Mouse (Mus musculus) spleen, adult 2 months (tissue): Measurements from ENCODE around the gene Dnase1.

Experiments used
- CTCF ChIP-seq: fragments of 200-500 bp; IDR thresholded peaks from 2 replicates; pipeline ENCODE4 v1.5.1; 2011; ENCODE audit warnings: mild to moderate bottlenecking, inconsistent platforms; ENCODE audit not compliant: insufficient read depth, insufficient read length, insufficient replicate concordance; ENCODE audit errors: extremely low read depth
- POLR2A ChIP-seq: fragments of 200-500 bp; IDR thresholded peaks from 2 replicates; pipeline ENCODE4 v1.6.1; 2011; ENCODE audit warnings: low read depth, low read length, inconsistent platforms

GRCm38 (mm10) chr16:4085851-4086387 is 49.2 kb downstream of the Dnase1 start:
- TF ChIP-seq CTCF (no peak), POLR2A (no peak)
